Mouse (Mus musculus): Measurements from ENCODE around the gene D230025D16Rik.
"Not testable (repeated sequence)": the region's sequence is repeated elsewhere in the genome, so short reads cannot be mapped to it uniquely, and the experiment has no call there.

D230025D16Rik gene

GRCm38 (mm10) chr8:105224413-105225271 is at the start of gene D230025D16Rik:
TSS of gene D230025D16Rik (plus strand) at chr8:105225145.
- DNase-seq, result peak; percentile 93

GRCm38 (mm10) chr8:105175287-105175686 is 49.7 kb upstream of the D230025D16Rik start:
- DNase-seq, result not testable (repeated sequence)

GRCm38 (mm10) chr8:105178211-105178800 is 46.6 kb upstream of the D230025D16Rik start:
- DNase-seq, result no peak

- DNase-seq, result no peak
These were observed 42.7 kb upstream of the D230025D16Rik start for GRCm38 (mm10) chr8:105182201-105182600.

- no peak for DNase-seq
These were observed 38.4 kb upstream of the D230025D16Rik start for GRCm38 (mm10) chr8:105186467-105187005.

- no peak for DNase-seq
These were observed 32.8 kb upstream of the D230025D16Rik start for GRCm38 (mm10) chr8:105192182-105192581.

- no peak for DNase-seq
These were observed 19.2 kb upstream of the D230025D16Rik start for GRCm38 (mm10) chr8:105205748-105206147.

GRCm38 (mm10) chr8:105206766-105207275 is 18.1 kb upstream of the D230025D16Rik start:
- DNase-seq, result peak; percentile 12

GRCm38 (mm10) chr8:105207675-105208273 is 17.2 kb upstream of the D230025D16Rik start:
- DNase-seq, result no peak

GRCm38 (mm10) chr8:105209153-105210110 is 15.5 kb upstream of the D230025D16Rik start:
- DNase-seq, result no peak

GRCm38 (mm10) chr8:105214104-105214503 is 10.8 kb upstream of the D230025D16Rik start:
- DNase-seq, result no peak

GRCm38 (mm10) chr8:105217926-105218522 is 6.9 kb upstream of the D230025D16Rik start:
- DNase-seq, result no peak

GRCm38 (mm10) chr8:105223850-105224249 is 1.1 kb upstream of the D230025D16Rik start:
- DNase-seq, result peak; percentile 9

- DNase-seq, result no peak
These were observed 288 bp downstream of the D230025D16Rik start for GRCm38 (mm10) chr8:105225272-105225593.

- DNase-seq, result no peak
These were observed 972 bp downstream of the D230025D16Rik start for GRCm38 (mm10) chr8:105225917-105226316.

GRCm38 (mm10) chr8:105231503-105232320 is 6.8 kb downstream of the D230025D16Rik start:
- DNase-seq, result no peak

GRCm38 (mm10) chr8:105232321-105232693 is 7.4 kb downstream of the D230025D16Rik start:
- DNase-seq, result not testable (repeated sequence)

- no peak for DNase-seq
These were observed 8.4 kb downstream of the D230025D16Rik start for GRCm38 (mm10) chr8:105233126-105233935.

GRCm38 (mm10) chr8:105235206-105235605 is 10.3 kb downstream of the D230025D16Rik start:
- no peak for DNase-seq
